Mouse (Mus musculus) ES-Bruce4 (cell line): ENCODE measurements around the gene Klhl29.

Experiments used
- CTCF ChIP-seq: IDR thresholded peaks from one replicate; pipeline ENCODE4 v1.8.1; 2011; ENCODE audit warnings: low read depth, low read length
- POLR2A ChIP-seq: IDR thresholded peaks from one replicate; pipeline ENCODE4 v1.8.1; 2011; ENCODE audit warnings: low read length; ENCODE audit not compliant: insufficient read depth

GRCm38 (mm10) chr12:5270527-5270926 lies 105.0 kb downstream of the Klhl29 start:
- TF ChIP-seq CTCF (no peak), POLR2A (no peak)
